Mouse (Mus musculus) embryonic facial prominence, embryonic 13.5 days (tissue): Measurements from ENCODE around the gene Klf13. TPM values are rescaled to one million over a fixed set of nuclear protein-coding genes. Genes with fewer than 3 reads are reported as not detected.

ENCODE experiments used
- ATAC-seq: fragments of 200-750 bp; cut with Nextera tagmentation; 2 replicates; pipeline ENCODE4 v1.8.0; 2017; ENCODE audit warnings: low read depth; ENCODE audit not compliant: insufficient number of reproducible peaks, insufficient read depth, low FRiP score, low TSS enrichment
- H3K27ac ChIP-seq: fragments of 300-500 bp; sonication (generic); 2 replicates; pipeline ENCODE4 v1.5.1; 2015; ENCODE audit warnings: moderate library complexity, mild to moderate bottlenecking, inconsistent platforms
- H3K27me3 ChIP-seq: fragments of 300-500 bp; sonication (generic); 2 replicates; pipeline ENCODE4 v1.6.1; 2015; ENCODE audit warnings: mild to moderate bottlenecking, inconsistent platforms
- H3K36me3 ChIP-seq: fragments of 300-500 bp; sonication (generic); 2 replicates; pipeline ENCODE4 v1.6.1; 2015; ENCODE audit warnings: mild to moderate bottlenecking, inconsistent platforms
- H3K4me1 ChIP-seq: fragments of 300-500 bp; sonication (generic); 2 replicates; pipeline ENCODE4 v1.6.1; 2015; ENCODE audit warnings: inconsistent platforms
- H3K4me2 ChIP-seq: fragments of 300-500 bp; sonication (generic); 2 replicates; pipeline ENCODE4 v1.6.1; 2015; ENCODE audit warnings: moderate library complexity, mild to moderate bottlenecking, inconsistent platforms
- H3K4me3 ChIP-seq: fragments of 300-500 bp; sonication (generic); 2 replicates; pipeline ENCODE4 v1.5.1; 2015; ENCODE audit warnings: mild to moderate bottlenecking, inconsistent platforms
- H3K9ac ChIP-seq: fragments of 300-500 bp; sonication (generic); 2 replicates; pipeline ENCODE4 v1.6.1; 2015; ENCODE audit warnings: mild to moderate bottlenecking, inconsistent platforms
- H3K9me3 ChIP-seq: fragments of 300-500 bp; sonication (generic); 2 replicates; pipeline ENCODE4 v1.6.1; 2016; ENCODE audit warnings: inconsistent platforms
- whole genome bisulfite sequencing: fragments of 180-500 bp; shearing (Covaris S2); methylation state at CpG from one replicate; pipeline ENCODE4 v1.1.7; 2015; ENCODE audit warnings: mixed read lengths; 5-methylcytosine and 5-hydroxymethylcytosine counted together
- polyA plus RNA-seq: library from polyadenylated mRNA; unstranded; fragments of >200 nt; fragmentation: Nextera tagmentation; extraction: Ambion mirVana; gene quantifications from 2 replicates; pipeline ENCODE4 v1.2.1, GENCODE M21; 2015

Gene Klf13
- polyA plus RNA-seq, 1 experiment from 2014 or later = 23.0 TPM

- Histone ChIP-seq H3K27ac (no peak overlapping the region), H3K4me1 (peaks cover 15% of the 10 kb centered on the region; the same call in 1 of the 2 replicates), H3K27me3 (no peaks in the 10 kb centered on the region), H3K9ac (no peak overlapping the region), H3K4me2 (no peak overlapping the region), H3K9me3 (no peaks in the 10 kb centered on the region), H3K36me3 (peaks cover 18% of the 10 kb centered on the region), H3K4me3 (no peak overlapping the region)
- 58% methylated on average over 6 of the region's 6 CpGs for WGBS
- ATAC-seq = no peak
Measured at GRCm38 (mm10) chr7:63888674-63889073, 50.0 kb downstream of the Klf13 start.

GRCm38 (mm10) chr7:63887602-63888123 lies 51.1 kb downstream of the Klf13 start:
- Histone ChIP-seq H3K27ac (peak overlapping the region; percentile 8; the same call in 1 of the 2 replicates), H3K4me1 (peaks cover 15% of the 10 kb centered on the region; the same call in 1 of the 2 replicates), H3K4me2 (no peak overlapping the region), H3K9ac (no peak overlapping the region), H3K9me3 (no peaks in the 10 kb centered on the region), H3K4me3 (no peak overlapping the region), H3K36me3 (peaks cover 18% of the 10 kb centered on the region), H3K27me3 (no peaks in the 10 kb centered on the region)
- ATAC-seq = no peak
- WGBS = 79% methylated on average over 10 of the region's 10 CpGs

- Histone ChIP-seq H3K27ac (no peak overlapping the region), H3K4me3 (no peak overlapping the region), H3K4me2 (no peak overlapping the region), H3K9me3 (no peaks in the 10 kb centered on the region), H3K4me1 (peaks cover 15% of the 10 kb centered on the region; the same call in 1 of the 2 replicates), H3K27me3 (no peaks in the 10 kb centered on the region), H3K36me3 (peaks cover 18% of the 10 kb centered on the region), H3K9ac (no peak overlapping the region)
- 47% methylated on average over 8 of the region's 8 CpGs for WGBS
- no peak for ATAC-seq
Measured at GRCm38 (mm10) chr7:63887034-63887551, 51.6 kb downstream of the Klf13 start.

- H3K36me3 ChIP-seq = peaks cover 4% of the 10 kb centered on the region; the same call in 1 of the 2 replicates
- no peak overlapping the region for H3K4me2 ChIP-seq
- H3K4me1 ChIP-seq = peaks cover 15% of the 10 kb centered on the region; the same call in 1 of the 2 replicates
- no peaks in the 10 kb centered on the region for H3K9me3 ChIP-seq
- H3K27me3 ChIP-seq = no peaks in the 10 kb centered on the region
- ATAC-seq = no peak
- H3K4me3 ChIP-seq = no peak overlapping the region
- 82% methylated on average over 7 of the region's 7 CpGs for WGBS
- no peak overlapping the region for H3K9ac ChIP-seq
- no peak overlapping the region; the same call in 1 of the 2 replicates for H3K27ac ChIP-seq
Measured at GRCm38 (mm10) chr7:63885025-63885424, 53.7 kb downstream of the Klf13 start.

- 86% methylated on average over 7 of the region's 7 CpGs for WGBS
- Histone ChIP-seq H3K4me3 (no peak overlapping the region), H3K4me2 (no peak overlapping the region), H3K36me3 (no peaks in the 10 kb centered on the region), H3K9me3 (no peaks in the 10 kb centered on the region), H3K9ac (no peak overlapping the region), H3K27ac (no peak overlapping the region), H3K4me1 (no peaks in the 10 kb centered on the region), H3K27me3 (no peaks in the 10 kb centered on the region)
- ATAC-seq = no peak
Measured at GRCm38 (mm10) chr7:63882739-63883138, 56.0 kb downstream of the Klf13 start.

- no peak for ATAC-seq
- H3K27me3 ChIP-seq = no peaks in the 10 kb centered on the region
- no peaks in the 10 kb centered on the region for H3K4me1 ChIP-seq
- H3K4me2 ChIP-seq = no peak overlapping the region
- H3K27ac ChIP-seq = no peak overlapping the region
- H3K9me3 ChIP-seq = no peaks in the 10 kb centered on the region
- H3K36me3 ChIP-seq = no peaks in the 10 kb centered on the region
- WGBS = 82% methylated on average over 6 of the region's 6 CpGs
- H3K9ac ChIP-seq = no peak overlapping the region
- H3K4me3 ChIP-seq = no peak overlapping the region
Measured at GRCm38 (mm10) chr7:63879583-63879982, 59.1 kb downstream of the Klf13 start.

- Histone ChIP-seq H3K27ac (no peak overlapping the region), H3K36me3 (no peaks in the 10 kb centered on the region), H3K27me3 (no peaks in the 10 kb centered on the region), H3K4me3 (no peak overlapping the region), H3K4me2 (peak overlapping the region; percentile 30), H3K9me3 (no peaks in the 10 kb centered on the region), H3K4me1 (no peaks in the 10 kb centered on the region), H3K9ac (no peak overlapping the region)
- no peak for ATAC-seq
- 21% methylated on average over 14 of the region's 14 CpGs for WGBS
Measured at GRCm38 (mm10) chr7:63877610-63878009, 61.1 kb downstream of the Klf13 start.

GRCm38 (mm10) chr7:63876640-63877039 lies 62.1 kb downstream of the Klf13 start:
- no peak for ATAC-seq
- no peak overlapping the region for H3K4me3 ChIP-seq
- 87% methylated on average over 2 of the region's 2 CpGs for WGBS

GRCm38 (mm10) chr7:63875686-63876085 lies 63.0 kb downstream of the Klf13 start:
- no peaks in the 10 kb centered on the region for H3K27me3 ChIP-seq
- no peak overlapping the region for H3K4me2 ChIP-seq
- no peaks in the 10 kb centered on the region for H3K9me3 ChIP-seq
- no peak overlapping the region for H3K9ac ChIP-seq
- no peak for ATAC-seq
- H3K4me1 ChIP-seq = no peaks in the 10 kb centered on the region
- no peak overlapping the region for H3K27ac ChIP-seq
- H3K36me3 ChIP-seq = no peaks in the 10 kb centered on the region
- H3K4me3 ChIP-seq = no peak overlapping the region

More at GRCm38 (mm10) chr7:63876640-63877039, 62.1 kb downstream of the Klf13 start:
- Histone ChIP-seq H3K9ac (no peak overlapping the region), H3K9me3 (no peaks in the 10 kb centered on the region), H3K4me2 (no peak overlapping the region), H3K36me3 (no peaks in the 10 kb centered on the region), H3K27me3 (no peaks in the 10 kb centered on the region), H3K4me1 (no peaks in the 10 kb centered on the region), H3K27ac (no peak overlapping the region)

GRCm38 (mm10) chr7:63873880-63874279 lies 64.8 kb downstream of the Klf13 start:
- ATAC-seq = no peak
- Histone ChIP-seq H3K36me3 (no peaks in the 10 kb centered on the region), H3K4me3 (no peak overlapping the region), H3K4me1 (no peaks in the 10 kb centered on the region), H3K9me3 (no peaks in the 10 kb centered on the region), H3K4me2 (no peak overlapping the region), H3K27ac (no peak overlapping the region), H3K9ac (no peak overlapping the region), H3K27me3 (no peaks in the 10 kb centered on the region)
- WGBS = 52% methylated on average over 12 of the region's 12 CpGs

GRCm38 (mm10) chr7:63871698-63872097 lies 67.0 kb downstream of the Klf13 start:
- ATAC-seq = no peak
- Histone ChIP-seq H3K27me3 (no peaks in the 10 kb centered on the region), H3K27ac (no peak overlapping the region), H3K9me3 (no peaks in the 10 kb centered on the region), H3K36me3 (no peaks in the 10 kb centered on the region), H3K4me1 (no peaks in the 10 kb centered on the region), H3K4me2 (no peak overlapping the region), H3K9ac (no peak overlapping the region), H3K4me3 (no peak overlapping the region)
- 85% methylated on average over 6 of the region's 6 CpGs for WGBS

GRCm38 (mm10) chr7:63868356-63868918 lies 70.3 kb downstream of the Klf13 start:
- no peaks in the 10 kb centered on the region for H3K36me3 ChIP-seq
- no peak overlapping the region for H3K27ac ChIP-seq
- no peak overlapping the region for H3K9ac ChIP-seq
- H3K4me2 ChIP-seq = no peak overlapping the region
- H3K4me3 ChIP-seq = no peak overlapping the region
- no peaks in the 10 kb centered on the region for H3K4me1 ChIP-seq
- ATAC-seq = no peak
- no peaks in the 10 kb centered on the region for H3K9me3 ChIP-seq
- no peaks in the 10 kb centered on the region for H3K27me3 ChIP-seq
- WGBS = 68% methylated on average over 6 of the region's 6 CpGs
